Mouse (Mus musculus): Measurements from ENCODE around the gene Gm11569. TPM values are rescaled to one million over a fixed set of nuclear protein-coding genes. Genes with fewer than 3 reads are reported as not detected.
"Not testable (repeated sequence)": the region's sequence is repeated elsewhere in the genome, so short reads cannot be mapped to it uniquely, and the experiment has no call there.

Gene Gm11569
- total RNA-seq (2021) (not detected), polyA plus RNA-seq (2012; rRNA removed) (not detected in 2 replicates)
- long read RNA-seq = 0 reads

GRCm38 (mm10) chr11:99798832-99799231 is at the start of gene Gm11569:
Gene Gm11569 (minus strand): TSS chr11:99798932.
- not testable (repeated sequence) for DNase-seq

GRCm38 (mm10) chr11:99846746-99847145 is 48.0 kb upstream of the Gm11569 start:
- DNase-seq = no peak

- no peak for DNase-seq
Measured at GRCm38 (mm10) chr11:99842185-99842584, 43.5 kb upstream of the Gm11569 start.

GRCm38 (mm10) chr11:99837966-99838365 is 39.2 kb upstream of the Gm11569 start, which contains the start of gene 2300003K06Rik:
Gene 2300003K06Rik (minus strand): TSS chr11:99838066.
- DNase-seq = no peak

DNA sequence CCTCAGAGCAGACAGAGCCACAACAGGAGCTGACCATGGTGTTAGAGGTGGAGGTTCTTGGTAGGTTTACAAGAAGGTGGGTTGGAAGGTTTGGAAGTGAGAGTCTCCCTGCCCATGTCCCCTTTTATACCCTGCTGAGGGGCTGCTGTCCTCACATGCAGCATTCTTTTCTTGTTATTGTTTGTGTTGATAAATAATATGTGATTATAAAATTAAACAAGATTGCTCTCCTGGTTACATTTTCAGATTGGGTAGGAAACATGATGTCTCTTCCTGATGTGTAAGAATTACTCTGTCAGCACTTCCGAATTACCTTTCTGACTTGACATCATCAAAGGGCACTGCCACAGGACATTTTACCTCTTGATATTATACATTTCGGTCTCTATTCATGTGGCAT is 16.8 kb upstream of the Gm11569 start, which contains the start of gene Gm11564:
Gm11564 (minus strand) TSS at position 101 of the 400 bp plus-strand sequence.
- not testable (repeated sequence) for DNase-seq

DNA sequence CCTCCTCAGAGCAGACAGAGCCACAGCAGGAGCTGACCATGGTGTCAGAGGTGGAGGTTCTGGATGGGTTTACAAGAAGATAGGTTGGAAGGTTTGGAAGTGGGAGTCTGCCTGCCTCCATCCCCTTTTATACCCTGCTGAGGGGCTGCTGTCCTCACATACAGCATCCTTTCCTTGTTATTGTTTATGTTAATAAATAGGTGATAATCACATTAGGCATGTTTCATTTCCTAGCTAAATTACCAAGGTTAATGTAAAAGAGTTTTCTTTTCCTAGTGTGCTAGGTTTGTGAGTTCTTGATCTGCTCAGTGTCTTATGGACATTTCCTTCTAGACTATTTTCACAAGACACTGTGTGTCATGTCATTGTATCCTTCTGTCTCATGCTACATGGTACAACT is 11.1 kb upstream of the Gm11569 start, which contains the start of gene Krtap4-13:
Krtap4-13 (minus strand) TSS at position 101 of the 400 bp plus-strand sequence.
- DNase-seq = not testable (repeated sequence)

DNA sequence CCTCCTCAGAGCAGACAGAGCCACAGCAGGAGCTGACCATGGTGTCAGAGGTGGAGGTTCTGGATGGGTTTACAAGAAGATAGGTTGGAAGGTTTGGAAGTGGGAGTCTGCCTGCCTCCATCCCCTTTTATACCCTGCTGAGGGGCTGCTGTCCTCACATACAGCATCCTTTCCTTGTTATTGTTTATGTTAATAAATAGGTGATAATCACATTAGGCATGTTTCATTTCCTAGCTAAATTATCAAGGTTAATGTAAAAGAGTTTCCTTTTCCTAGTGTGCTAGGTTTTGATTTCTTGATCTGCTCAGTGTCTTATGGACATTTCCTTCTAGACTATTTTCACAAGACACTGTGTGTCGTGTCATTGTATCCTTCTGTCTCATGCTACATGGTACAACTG is 5.6 kb upstream of the Gm11569 start, which contains the start of gene Gm11554:
Gm11554 (minus strand) TSS at position 101 of the 400 bp plus-strand sequence.
- DNase-seq = not testable (repeated sequence)

- DNase-seq = no peak
Measured at GRCm38 (mm10) chr11:99793367-99793766, 5.4 kb downstream of the Gm11569 start, which contains the start of gene Gm11596. Gene Gm11596 (minus strand): TSS chr11:99793467.

GRCm38 (mm10) chr11:99784900-99785299 is 13.8 kb downstream of the Gm11569 start, which contains the start of gene Krtap4-9:
Gene Krtap4-9 (plus strand): TSS chr11:99785200.
- DNase-seq = not testable (repeated sequence)

DNA sequence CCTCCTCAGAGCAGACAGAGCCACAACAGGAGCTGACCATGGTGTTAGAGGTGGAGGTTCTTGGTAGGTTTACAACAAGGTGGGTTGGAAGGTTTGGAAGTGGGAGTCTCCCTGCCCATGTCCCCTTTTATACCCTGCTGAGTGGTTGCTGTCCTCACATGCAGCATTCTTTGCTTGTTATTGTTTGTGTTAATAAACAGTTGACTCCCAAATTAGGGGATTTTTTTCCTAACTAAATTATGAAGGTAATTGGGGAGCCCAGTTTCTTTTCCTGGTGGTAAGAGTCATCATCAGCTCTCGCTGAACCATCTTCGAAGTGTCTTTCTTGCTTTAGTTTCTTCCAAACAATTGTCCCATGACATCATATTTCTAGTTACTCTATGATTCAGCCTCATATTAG is 18.1 kb downstream of the Gm11569 start, which contains the start of gene Krtap4-8:
Krtap4-8 (minus strand) TSS at position 101 of the 400 bp plus-strand sequence.
- no peak for DNase-seq

DNA sequence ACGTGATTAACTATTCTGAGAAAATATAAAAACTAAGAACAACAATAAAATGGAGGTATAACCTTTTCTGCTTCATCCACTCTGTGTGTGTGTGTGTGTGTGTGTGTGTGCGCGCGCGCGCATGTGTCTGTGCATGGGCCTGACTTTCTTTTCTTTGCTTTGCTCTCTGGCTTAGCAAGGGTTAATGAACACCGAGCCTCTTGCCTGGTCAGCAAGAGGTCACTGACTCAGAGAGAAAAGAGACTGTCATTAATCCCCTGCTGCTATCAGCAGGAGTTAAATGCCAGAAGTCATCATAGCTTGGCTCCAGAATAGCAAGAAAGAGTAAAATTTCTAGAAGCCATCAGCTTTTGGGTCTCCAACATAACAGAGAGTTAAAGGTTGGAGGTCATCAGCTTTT is 20.3 kb downstream of the Gm11569 start:
- DNase-seq = no peak

GRCm38 (mm10) chr11:99772813-99773212 is 25.9 kb downstream of the Gm11569 start, which contains the start of gene Gm11595:
Gene Gm11595 (minus strand): TSS chr11:99772913.
- not testable (repeated sequence) for DNase-seq

DNA sequence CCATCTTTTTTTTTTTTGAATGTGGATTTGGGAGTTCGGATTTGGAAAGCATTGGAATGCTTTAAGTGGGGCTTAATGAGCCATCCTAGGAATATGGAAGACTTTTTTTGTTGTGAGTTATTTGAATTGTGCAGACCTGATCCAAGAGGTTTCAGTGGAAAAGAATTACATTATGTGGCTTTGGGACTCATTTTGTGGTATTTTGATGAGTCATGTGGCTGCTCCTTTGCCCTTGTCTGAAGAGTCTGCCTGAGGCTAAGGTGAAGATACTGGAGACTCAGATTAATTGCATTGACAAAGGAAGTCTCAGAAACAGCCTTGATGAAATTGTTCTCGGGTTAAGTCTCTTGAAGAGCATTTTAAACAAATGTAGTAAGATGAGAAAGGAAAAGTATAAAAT is 30.3 kb downstream of the Gm11569 start:
- no peak for DNase-seq

DNA sequence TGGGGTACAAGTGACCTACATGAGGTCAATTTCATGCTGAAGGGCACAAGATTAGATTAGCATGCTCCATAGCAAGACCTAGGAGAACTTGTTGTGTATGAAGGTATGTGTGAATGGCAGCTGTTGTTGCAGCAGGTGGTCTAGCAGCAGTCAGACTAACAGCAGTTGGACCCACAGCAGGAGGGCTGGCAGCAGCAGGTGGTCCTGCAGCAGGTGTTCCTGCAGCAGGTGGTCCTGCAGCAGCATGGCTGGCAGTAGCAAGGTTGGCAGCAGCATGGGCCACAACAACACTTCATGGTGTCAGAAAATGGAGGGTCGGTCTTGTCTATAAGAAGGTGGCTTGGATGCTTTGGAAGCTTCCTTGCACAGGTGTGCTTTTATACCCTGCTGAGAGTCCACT is 39.9 kb downstream of the Gm11569 start:
- no peak for DNase-seq

Other genes with a start within 250 kb of the Gm11569 start
Only the 30 nearest of the 43 such genes appear.
- gene Gm11937, start 188.7 kb downstream of the Gm11569 start, total RNA-seq (2021) = not detected
- gene Gm11937, start 188.7 kb downstream of the Gm11569 start, polyA plus RNA-seq (2012; rRNA removed) = not detected in 2 replicates
- gene Krtap2-4, start 184.1 kb downstream of the Gm11569 start, total RNA-seq (2021) = not detected
- gene Krtap2-4, start 184.1 kb downstream of the Gm11569 start, polyA plus RNA-seq (2012; rRNA removed) = not detected in 2 replicates
- gene Gm11562, start 178.5 kb downstream of the Gm11569 start, total RNA-seq (2021) = not detected
- not detected in 2 replicates for gene Gm11562, start 178.5 kb downstream of the Gm11569 start, polyA plus RNA-seq (2012; rRNA removed)
- gene Krtap4-1, start 170.7 kb downstream of the Gm11569 start, total RNA-seq (2021) = not detected
- gene Krtap4-1, start 170.7 kb downstream of the Gm11569 start, polyA plus RNA-seq (2012; rRNA removed) = not detected in 2 replicates
- gene Krtap4-2, start 163.8 kb downstream of the Gm11569 start, total RNA-seq (2021) = not detected
- gene Krtap4-2, start 163.8 kb downstream of the Gm11569 start, polyA plus RNA-seq (2012; rRNA removed) = not detected in 2 replicates
- not detected for gene Krtap4-7, start 154.8 kb downstream of the Gm11569 start, total RNA-seq (2021)
- not detected in 2 replicates for gene Krtap4-7, start 154.8 kb downstream of the Gm11569 start, polyA plus RNA-seq (2012; rRNA removed)
- not detected for gene Gm11555, start 148.7 kb downstream of the Gm11569 start, total RNA-seq (2021)
- gene Gm11555, start 148.7 kb downstream of the Gm11569 start, polyA plus RNA-seq (2012; rRNA removed) = not detected in 2 replicates
- gene Gm11563, start 140.0 kb downstream of the Gm11569 start, total RNA-seq (2021) = not detected
- gene Gm11563, start 140.0 kb downstream of the Gm11569 start, polyA plus RNA-seq (2012; rRNA removed) = not detected in 2 replicates
- gene Krtap4-6, start 133.0 kb downstream of the Gm11569 start, total RNA-seq (2021) = not detected
- gene Krtap4-6, start 133.0 kb downstream of the Gm11569 start, polyA plus RNA-seq (2012; rRNA removed) = not detected in 2 replicates
- not detected for gene Gm14190, start 108.2 kb downstream of the Gm11569 start, total RNA-seq (2021)
- gene Gm14190, start 108.2 kb downstream of the Gm11569 start, polyA plus RNA-seq (2012; rRNA removed) = not detected in 2 replicates
- gene Gm14180, start 64.6 kb downstream of the Gm11569 start, total RNA-seq (2021) = not detected
- not detected in 2 replicates for gene Gm14180, start 64.6 kb downstream of the Gm11569 start, polyA plus RNA-seq (2012; rRNA removed)
- gene Gm11595, start 26.0 kb downstream of the Gm11569 start, total RNA-seq (2021) = not detected
- not detected in 2 replicates for gene Gm11595, start 26.0 kb downstream of the Gm11569 start, polyA plus RNA-seq (2012; rRNA removed)
- not detected for gene Krtap4-8, start 18.2 kb downstream of the Gm11569 start, total RNA-seq (2021)
- gene Krtap4-8, start 18.2 kb downstream of the Gm11569 start, polyA plus RNA-seq (2012; rRNA removed) = not detected in 2 replicates
- gene Krtap4-9, start 13.7 kb downstream of the Gm11569 start, total RNA-seq (2021) = not detected
- not detected in 2 replicates for gene Krtap4-9, start 13.7 kb downstream of the Gm11569 start, polyA plus RNA-seq (2012; rRNA removed)
- not detected for gene Gm11596, start 5.5 kb downstream of the Gm11569 start, total RNA-seq (2021)
- gene Gm11596, start 5.5 kb downstream of the Gm11569 start, polyA plus RNA-seq (2012; rRNA removed) = not detected in 2 replicates
- gene Gm11554, start 5.5 kb upstream of the Gm11569 start, total RNA-seq (2021) = not detected
- gene Gm11554, start 5.5 kb upstream of the Gm11569 start, polyA plus RNA-seq (2012; rRNA removed) = not detected in 2 replicates
- gene Krtap4-13, start 11.0 kb upstream of the Gm11569 start, total RNA-seq (2021) = not detected
- gene Krtap4-13, start 11.0 kb upstream of the Gm11569 start, polyA plus RNA-seq (2012; rRNA removed) = not detected in 2 replicates
- not detected for gene Gm11564, start 16.7 kb upstream of the Gm11569 start, total RNA-seq (2021)
- not detected in 2 replicates for gene Gm11564, start 16.7 kb upstream of the Gm11569 start, polyA plus RNA-seq (2012; rRNA removed)
- gene 2300003K06Rik, start 39.1 kb upstream of the Gm11569 start, total RNA-seq (2021) = not detected
- not detected in 2 replicates for gene 2300003K06Rik, start 39.1 kb upstream of the Gm11569 start, polyA plus RNA-seq (2012; rRNA removed)
- gene Krtap4-16, start 52.7 kb upstream of the Gm11569 start, total RNA-seq (2021) = not detected
- not detected in 2 replicates for gene Krtap4-16, start 52.7 kb upstream of the Gm11569 start, polyA plus RNA-seq (2012; rRNA removed)
- not detected for gene Gm11568, start 59.0 kb upstream of the Gm11569 start, total RNA-seq (2021)
- gene Gm11568, start 59.0 kb upstream of the Gm11569 start, polyA plus RNA-seq (2012; rRNA removed) = not detected in 2 replicates
- not detected for gene Gm11559, start 65.5 kb upstream of the Gm11569 start, total RNA-seq (2021)
- not detected in 2 replicates for gene Gm11559, start 65.5 kb upstream of the Gm11569 start, polyA plus RNA-seq (2012; rRNA removed)
- not detected for gene Krtap9-1, start 74.5 kb upstream of the Gm11569 start, total RNA-seq (2021)
- not detected in 2 replicates for gene Krtap9-1, start 74.5 kb upstream of the Gm11569 start, polyA plus RNA-seq (2012; rRNA removed)
- gene Gm11567, start 80.3 kb upstream of the Gm11569 start, total RNA-seq (2021) = not detected
- gene Gm11567, start 80.3 kb upstream of the Gm11569 start, polyA plus RNA-seq (2012; rRNA removed) = not detected in 2 replicates
- not detected for gene Krtap31-1, start 109.0 kb upstream of the Gm11569 start, total RNA-seq (2021)
- not detected in 2 replicates for gene Krtap31-1, start 109.0 kb upstream of the Gm11569 start, polyA plus RNA-seq (2012; rRNA removed)
- gene Gm11565, start 115.8 kb upstream of the Gm11569 start, total RNA-seq (2021) = not detected
- gene Gm11565, start 115.8 kb upstream of the Gm11569 start, polyA plus RNA-seq (2012; rRNA removed) = not detected in 2 replicates
- not detected for gene Krtap31-2, start 137.4 kb upstream of the Gm11569 start, total RNA-seq (2021)
- gene Krtap31-2, start 137.4 kb upstream of the Gm11569 start, polyA plus RNA-seq (2012; rRNA removed) = not detected in 2 replicates
- not detected for gene Krtap9-5, start 149.5 kb upstream of the Gm11569 start, total RNA-seq (2021)
- gene Krtap9-5, start 149.5 kb upstream of the Gm11569 start, polyA plus RNA-seq (2012; rRNA removed) = not detected in 2 replicates
- not detected for gene Krtap29-1, start 180.1 kb upstream of the Gm11569 start, total RNA-seq (2021)
- not detected in 2 replicates for gene Krtap29-1, start 180.1 kb upstream of the Gm11569 start, polyA plus RNA-seq (2012; rRNA removed)
- gene Krtap16-1, start 187.7 kb upstream of the Gm11569 start, total RNA-seq (2021) = not detected
- gene Krtap16-1, start 187.7 kb upstream of the Gm11569 start, polyA plus RNA-seq (2012; rRNA removed) = not detected in 2 replicates